Mouse (Mus musculus) megakaryocyte, embryonic 14.5 days (primary cell): ENCODE measurements around the gene Tcl1b4.
"Not testable (repeated sequence)": the region's sequence is repeated elsewhere in the genome, so short reads cannot be mapped to it uniquely, and the experiment has no call there.

Experiments used
- FLI1 ChIP-seq: IDR thresholded peaks from 2 replicates; pipeline ENCODE4 v1.6.1; 2012; ENCODE audit warnings: low read length, inconsistent platforms, mixed read lengths
- GATA1 ChIP-seq: IDR thresholded peaks from 3 replicates; pipeline ENCODE4 v1.6.1; 2012; ENCODE audit warnings: mixed read lengths, low read length, inconsistent platforms, borderline replicate concordance

DNA sequence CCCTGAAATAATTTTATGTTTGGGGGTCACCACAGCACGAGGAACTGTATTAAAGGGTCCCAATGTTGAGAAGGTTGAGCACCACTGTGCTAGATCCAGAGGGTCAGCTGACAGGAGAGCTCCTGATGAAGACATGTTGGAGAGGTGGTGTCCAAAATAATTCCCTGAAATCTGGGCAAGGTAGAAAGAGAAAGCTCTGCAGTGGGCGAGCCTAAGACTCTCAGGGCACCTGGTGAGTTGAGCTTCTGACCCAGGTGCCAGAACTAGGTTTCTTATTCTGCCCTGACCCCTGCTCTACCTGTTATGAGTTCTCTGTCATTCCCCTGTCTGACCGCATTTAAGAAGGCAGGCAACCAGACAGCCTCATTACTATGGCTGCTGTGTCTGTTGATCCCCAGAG, 25.7 kb upstream of the Tcl1b4 start, which contains the start of gene Tcl1b5:
- not testable (repeated sequence) for TF ChIP-seq GATA1, FLI1
